Mouse (Mus musculus) spleen, postnatal 14 days (tissue): ENCODE data around the gene Spsb4.

Source experiments
- DNase-seq, 2 experiments: peaks; one replicate each; pipeline ENCODE4 v3.0.0; 2021 to 2022; ENCODE audit warnings: low spot score in 2 of 2

Gene Spsb4

GRCm38 (mm10) chr9:96979417-96980030 is 39.1 kb downstream of the Spsb4 start:
- DNase-seq: no peak

- no peak for DNase-seq
Measured at GRCm38 (mm10) chr9:96978147-96978782, 40.4 kb downstream of the Spsb4 start.

DNA sequence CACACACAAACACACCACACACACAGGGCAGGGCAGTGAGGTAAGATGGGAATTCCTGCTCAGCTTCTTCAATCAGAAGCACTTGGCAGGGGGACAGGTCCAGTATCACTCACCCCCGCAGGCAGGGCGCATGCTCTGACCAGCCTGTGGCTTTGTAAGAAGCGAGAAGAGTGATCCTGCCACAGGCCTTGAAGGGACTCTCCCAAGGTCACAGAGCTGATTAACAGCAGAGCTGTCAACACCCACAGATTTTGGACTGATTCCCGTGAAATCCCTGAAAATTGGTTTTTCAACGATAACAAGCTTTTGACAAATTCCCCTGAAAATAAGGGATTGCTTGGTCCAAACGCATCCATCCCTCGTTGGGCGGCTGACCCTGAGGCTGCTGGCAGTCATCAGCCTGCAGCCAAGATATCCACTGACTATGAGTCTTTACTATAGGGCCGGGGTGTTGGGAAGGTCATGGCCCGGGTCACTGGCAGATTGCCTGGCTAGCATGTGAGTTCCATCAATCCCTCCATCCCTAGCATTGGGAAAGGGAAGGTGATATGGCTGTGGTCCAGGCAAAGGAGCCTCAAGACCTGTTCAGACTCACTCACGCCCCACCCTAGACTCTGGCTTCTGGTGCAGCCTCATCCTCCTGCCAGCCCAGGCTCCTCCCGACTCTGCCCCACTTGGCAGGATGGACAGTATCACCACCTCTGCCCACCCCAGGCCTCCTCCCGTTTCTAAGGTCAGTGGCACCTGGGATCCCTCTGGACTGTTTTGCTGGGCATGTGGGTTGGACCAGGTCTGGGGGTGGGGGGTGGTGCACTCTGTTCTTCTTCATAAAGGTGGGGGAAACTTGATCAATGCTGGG is 41.1 kb downstream of the Spsb4 start:
- no peak for DNase-seq

GRCm38 (mm10) chr9:96973091-96973490 is 45.6 kb downstream of the Spsb4 start:
- DNase-seq: no peak

- no peak for DNase-seq
Measured at GRCm38 (mm10) chr9:96971625-96972404, 46.8 kb downstream of the Spsb4 start.

DNA sequence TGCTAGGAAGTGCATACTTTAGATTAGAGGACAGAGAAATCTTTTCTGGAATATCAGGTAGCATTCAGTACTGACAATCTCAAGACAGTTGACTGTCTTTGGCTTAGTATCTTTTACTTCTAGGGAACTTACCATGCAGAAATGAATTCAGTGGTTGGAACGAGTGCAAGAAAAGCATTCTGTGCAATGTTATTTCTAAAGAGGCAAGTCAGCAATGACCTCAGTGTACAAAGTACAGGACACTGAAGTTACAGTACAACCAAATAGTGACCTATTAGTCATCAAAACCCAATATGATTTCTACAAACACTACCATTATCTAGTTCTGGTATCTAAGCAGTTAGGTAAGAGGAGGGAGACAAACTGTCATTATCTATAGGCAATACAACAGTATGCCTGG is 51.1 kb downstream of the Spsb4 start:
- no peak for DNase-seq

DNA sequence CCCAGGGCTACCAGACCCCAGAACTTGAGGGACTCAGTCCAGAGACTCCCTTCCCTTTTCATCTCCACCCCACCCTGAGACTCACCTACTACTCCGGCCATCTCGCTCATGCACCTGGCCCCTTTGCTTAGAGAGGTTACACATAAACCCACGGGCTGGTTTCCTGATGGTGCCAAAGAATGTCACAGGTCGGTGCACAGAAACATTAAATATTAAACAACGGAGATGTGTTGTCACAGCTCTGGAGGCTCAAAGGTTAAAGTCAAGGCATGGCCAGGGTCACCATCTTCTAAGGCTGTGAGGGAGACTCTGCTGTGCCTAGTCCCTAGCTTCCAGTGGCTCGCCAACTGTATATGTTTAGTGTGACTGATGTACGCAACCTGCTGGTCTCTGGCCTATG is 52.2 kb downstream of the Spsb4 start:
- DNase-seq: no peak

DNA sequence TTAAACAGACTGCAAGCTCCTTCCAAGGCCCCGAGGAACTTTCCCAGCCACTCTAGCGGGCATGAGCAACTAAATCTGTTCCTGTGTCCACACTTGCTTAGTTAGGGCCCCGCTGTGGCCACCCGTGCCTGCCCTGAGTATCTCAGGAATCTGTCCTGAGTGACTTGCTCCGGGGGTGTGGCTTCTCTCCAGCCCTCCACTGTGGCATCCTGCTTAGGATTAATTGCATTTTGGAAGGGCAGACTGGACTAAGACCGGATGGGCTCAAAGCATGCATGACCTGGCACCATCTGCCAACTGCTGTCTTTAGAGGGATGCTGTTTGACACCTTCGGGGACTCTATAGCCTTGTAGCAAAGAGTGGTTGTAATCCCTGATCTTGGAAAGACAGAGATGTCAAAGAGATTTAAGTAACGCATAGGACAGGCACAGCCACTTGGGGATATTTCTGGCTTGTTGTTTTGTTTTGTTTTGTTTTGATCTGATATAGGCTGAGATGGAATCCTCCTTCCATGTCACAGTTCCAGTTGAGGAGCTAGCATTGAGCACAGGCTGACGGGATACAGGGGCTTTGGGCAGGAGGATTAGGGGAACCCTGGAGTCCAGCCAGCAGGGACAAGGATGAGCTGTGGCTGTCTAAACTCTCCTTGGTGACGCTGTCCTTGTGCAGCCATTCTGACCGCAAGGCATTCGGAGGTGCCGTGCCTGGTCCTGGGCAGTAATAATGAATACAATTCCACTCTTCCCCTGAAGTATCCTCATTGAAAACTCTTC is 55.0 kb downstream of the Spsb4 start:
- no peak for DNase-seq

GRCm38 (mm10) chr9:96962714-96963113 is 55.9 kb downstream of the Spsb4 start:
- DNase-seq: no peak

DNA sequence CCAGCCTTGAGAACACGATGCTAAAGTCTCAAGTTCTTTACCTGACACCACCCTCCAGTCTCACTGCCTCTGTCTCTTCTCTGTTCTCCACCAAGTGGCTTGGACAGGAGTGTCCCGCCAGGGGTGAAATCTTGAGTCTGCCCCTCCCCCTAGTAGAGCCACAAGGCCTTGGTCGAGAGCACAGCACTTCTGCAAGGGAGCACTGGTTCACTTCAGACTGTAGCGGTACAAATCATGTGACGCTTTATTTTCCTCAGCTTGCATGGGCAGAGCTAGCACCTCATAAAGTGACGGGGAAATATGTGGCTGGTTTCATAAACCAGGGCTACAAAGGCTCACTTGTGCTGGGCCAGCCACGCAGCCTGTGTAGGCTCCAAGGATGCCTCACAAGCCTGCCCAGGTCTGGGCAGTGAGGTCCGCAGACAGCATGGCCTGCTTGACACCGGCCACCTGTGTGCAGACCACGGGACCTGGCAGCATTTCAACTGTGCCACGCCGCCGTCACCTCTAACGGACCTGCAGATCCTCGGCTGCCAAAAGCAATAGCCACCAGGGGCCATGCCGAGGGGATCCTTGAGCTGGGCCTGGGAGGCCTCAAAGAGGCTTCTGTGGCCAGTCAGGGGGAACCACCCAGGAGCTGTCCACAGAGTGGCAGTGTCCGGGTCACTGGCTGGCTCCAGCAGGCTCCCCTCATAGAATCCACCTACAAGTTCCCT is 56.5 kb downstream of the Spsb4 start:
- DNase-seq: no peak

GRCm38 (mm10) chr9:96961006-96961405 is 57.6 kb downstream of the Spsb4 start:
- DNase-seq: no peak

GRCm38 (mm10) chr9:96960241-96960640 is 58.4 kb downstream of the Spsb4 start:
- DNase-seq: no peak

DNA sequence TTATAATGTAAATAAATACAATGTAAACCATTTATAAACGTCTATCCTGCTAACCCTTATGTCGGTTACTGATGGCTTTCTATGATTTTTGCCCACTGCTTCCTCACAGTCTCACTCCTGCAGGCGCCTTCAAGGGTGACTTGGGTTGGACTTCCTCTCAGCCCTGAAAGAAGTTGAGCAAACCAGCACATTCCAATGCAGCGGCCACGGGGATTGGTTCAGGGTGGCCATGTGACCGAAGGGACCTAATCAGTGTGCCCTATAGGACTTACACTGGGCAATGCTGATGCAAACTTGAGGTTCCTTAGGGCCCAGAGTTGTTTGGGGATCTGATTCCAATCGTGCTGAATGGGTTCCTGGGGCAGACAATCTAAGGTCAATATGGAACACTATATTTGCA is 59.2 kb downstream of the Spsb4 start:
- DNase-seq: no peak

GRCm38 (mm10) chr9:96958009-96958615 is 60.5 kb downstream of the Spsb4 start:
- no peak for DNase-seq

- DNase-seq: no peak
Measured at GRCm38 (mm10) chr9:96957298-96957865, 61.3 kb downstream of the Spsb4 start.

- no peak for DNase-seq
Measured at GRCm38 (mm10) chr9:96956646-96957297, 61.9 kb downstream of the Spsb4 start.

DNA sequence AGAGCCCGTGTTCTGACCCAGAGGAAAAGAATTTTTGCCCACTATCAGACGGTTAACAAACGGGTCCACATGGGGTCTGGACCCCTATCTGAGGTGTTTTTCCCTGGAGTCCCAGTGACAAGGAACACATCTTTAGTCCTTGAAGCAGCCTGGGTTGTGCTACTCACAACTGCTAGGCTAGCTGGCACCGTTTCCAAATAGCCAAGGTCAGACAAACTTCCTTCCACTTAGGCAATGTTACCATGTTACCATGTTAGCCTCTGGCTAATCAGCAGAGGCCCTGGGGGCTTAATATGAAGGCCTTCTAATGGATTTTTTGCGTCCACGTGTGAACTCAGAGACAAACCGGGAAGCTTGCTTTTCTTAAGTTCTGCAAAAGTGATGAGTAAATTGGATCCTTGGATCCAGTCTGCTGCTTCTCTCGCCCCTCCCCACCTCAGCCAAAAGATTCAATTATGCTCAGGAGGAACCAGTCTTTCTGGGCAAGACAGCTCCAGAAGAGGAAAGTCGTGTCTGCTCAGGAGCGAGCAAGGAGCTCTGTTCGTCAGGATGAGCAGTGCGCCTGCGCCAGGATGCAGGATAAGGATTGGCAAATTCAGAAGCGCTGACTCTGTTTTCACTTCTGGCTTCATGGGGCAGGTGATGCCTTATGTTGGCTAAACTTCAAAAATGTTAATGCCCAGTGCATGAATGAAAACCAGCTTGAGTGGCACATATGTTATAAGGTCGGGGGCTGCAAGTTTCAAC is 64.4 kb downstream of the Spsb4 start:
- DNase-seq: no peak

DNA sequence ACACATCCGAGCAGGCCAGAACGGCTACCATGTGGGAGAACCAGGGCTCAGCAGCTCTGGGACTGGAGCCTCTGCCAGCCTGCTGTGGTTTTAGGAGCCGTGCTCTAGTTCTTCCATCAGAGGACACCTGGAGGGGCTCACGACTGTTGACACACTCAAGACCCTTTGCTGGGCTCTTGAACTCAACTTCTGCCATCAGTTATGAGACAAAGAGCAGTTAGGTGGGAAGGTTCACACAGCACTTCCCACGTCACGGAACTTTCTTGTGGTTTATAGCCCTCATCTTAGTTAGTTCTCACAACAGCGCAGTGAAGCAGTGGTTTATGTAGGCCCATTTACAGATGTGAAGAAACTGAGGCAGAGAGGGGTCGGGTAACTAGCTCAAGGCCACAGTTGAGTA is 65.2 kb downstream of the Spsb4 start:
- no peak for DNase-seq
